Mouse (Mus musculus) neural tube, embryonic 12.5 days (tissue): ENCODE measurements around the gene Nos1. TPM values are rescaled to one million over a fixed set of nuclear protein-coding genes. Genes with fewer than 3 reads are reported as not detected.

Experiments
- ATAC-seq: fragments of 200-750 bp; cut with Nextera tagmentation; 2 replicates; pipeline ENCODE4 v1.8.0; 2017; ENCODE audit warnings: low read depth, mild to moderate bottlenecking, moderate TSS enrichment, moderate library complexity; ENCODE audit not compliant: low FRiP score
- H3K27ac ChIP-seq: fragments of 300-500 bp; sonication (generic); 2 replicates; pipeline ENCODE4 v1.5.1; 2016
- H3K27me3 ChIP-seq: fragments of 300-500 bp; sonication (generic); replicated peaks from 2 replicates; pipeline ENCODE4 v1.6.1; 2016; ENCODE audit warnings: mild to moderate bottlenecking
- H3K36me3 ChIP-seq: fragments of 300-500 bp; sonication (generic); 2 replicates; pipeline ENCODE4 v1.6.1; 2016; ENCODE audit warnings: mild to moderate bottlenecking
- H3K4me1 ChIP-seq: fragments of 300-500 bp; sonication (generic); 2 replicates; pipeline ENCODE4 v1.6.1; 2016
- H3K4me2 ChIP-seq: fragments of 300-500 bp; sonication (generic); replicated peaks from 2 replicates; pipeline ENCODE4 v1.6.1; 2016; ENCODE audit warnings: mild to moderate bottlenecking
- H3K4me3 ChIP-seq: fragments of 300-500 bp; sonication (generic); 2 replicates; pipeline ENCODE4 v1.5.1; 2016
- H3K9ac ChIP-seq: fragments of 300-500 bp; sonication (generic); 2 replicates; pipeline ENCODE4 v1.6.1; 2016; ENCODE audit warnings: mild to moderate bottlenecking
- H3K9me3 ChIP-seq: fragments of 300-500 bp; sonication (generic); 2 replicates; pipeline ENCODE4 v1.6.1; 2016; ENCODE audit warnings: mild to moderate bottlenecking
- WGBS: fragments of 180-500 bp; shearing (Covaris S2); methylation state at CpG from one replicate; pipeline ENCODE4 v1.1.7; 2016; 5-methylcytosine and 5-hydroxymethylcytosine counted together
- polyA plus RNA-seq: library from polyadenylated mRNA; unstranded; fragments of >200 nt; fragmentation: Nextera tagmentation; extraction: Ambion mirVana; gene quantifications from 2 replicates; pipeline ENCODE4 v1.2.1, GENCODE M21; 2016

Gene Nos1
- polyA plus RNA-seq, 1 experiment from 2014 or later = 1.1 TPM

- Histone ChIP-seq H3K36me3 (no peaks in the 10 kb centered on the region), H3K4me1 (peaks cover 12% of the 10 kb centered on the region), H3K27me3 (peaks cover 72% of the 10 kb centered on the region), H3K9me3 (no peaks in the 10 kb centered on the region), H3K27ac (no peak overlapping the region), H3K4me2 (no peak overlapping the region), H3K9ac (no peak overlapping the region), H3K4me3 (no peak overlapping the region)
- no peak for ATAC-seq
- 31% methylated on average over 5 of the region's 5 CpGs for WGBS
These were observed 60.2 kb downstream of the Nos1 start for GRCm38 (mm10) chr5:117840988-117841387.

GRCm38 (mm10) chr5:117841651-117842347 is 61.0 kb downstream of the Nos1 start:
- Histone ChIP-seq H3K27ac (no peak overlapping the region), H3K4me2 (peak overlapping the region; percentile 59), H3K4me1 (peaks cover 12% of the 10 kb centered on the region), H3K9ac (no peak overlapping the region), H3K4me3 (peak overlapping the region; percentile 27), H3K36me3 (no peaks in the 10 kb centered on the region), H3K27me3 (peaks cover 76% of the 10 kb centered on the region), H3K9me3 (no peaks in the 10 kb centered on the region)
- under 1% methylated on average over 44 of the region's 44 CpGs for WGBS
- peak; percentile 53; the same call in 1 of the 2 replicates for ATAC-seq

GRCm38 (mm10) chr5:117842699-117843098 is 61.9 kb downstream of the Nos1 start:
- 5% methylated on average over 14 of the region's 14 CpGs for WGBS
- peak overlapping the region; percentile 27; the same call in 1 of the 2 replicates for H3K4me3 ChIP-seq
- H3K9ac ChIP-seq = no peak overlapping the region
- H3K27ac ChIP-seq = no peak overlapping the region
- H3K4me1 ChIP-seq = peaks cover 10% of the 10 kb centered on the region
- no peaks in the 10 kb centered on the region for H3K9me3 ChIP-seq
- no peaks in the 10 kb centered on the region for H3K36me3 ChIP-seq
- peaks cover 76% of the 10 kb centered on the region for H3K27me3 ChIP-seq
- no peak for ATAC-seq
- H3K4me2 ChIP-seq = peak overlapping the region; percentile 59

- Histone ChIP-seq H3K4me1 (peaks cover 9% of the 10 kb centered on the region), H3K9ac (no peak overlapping the region), H3K27ac (no peak overlapping the region), H3K27me3 (peaks cover 62% of the 10 kb centered on the region), H3K36me3 (no peaks in the 10 kb centered on the region), H3K4me3 (no peak overlapping the region), H3K9me3 (no peaks in the 10 kb centered on the region), H3K4me2 (no peak overlapping the region)
- 46% methylated on average over 1 of the region's 1 CpGs for WGBS
- no peak for ATAC-seq
These were observed 63.8 kb downstream of the Nos1 start for GRCm38 (mm10) chr5:117844611-117845010.

- Histone ChIP-seq H3K4me1 (no peaks in the 10 kb centered on the region), H3K36me3 (no peaks in the 10 kb centered on the region), H3K4me3 (no peak overlapping the region), H3K9me3 (no peaks in the 10 kb centered on the region), H3K27me3 (peaks cover 4% of the 10 kb centered on the region), H3K4me2 (no peak overlapping the region), H3K27ac (no peak overlapping the region), H3K9ac (no peak overlapping the region)
- ATAC-seq = no peak
- 77% methylated on average over 12 of the region's 12 CpGs for WGBS
These were observed 69.6 kb downstream of the Nos1 start for GRCm38 (mm10) chr5:117850474-117850873.

GRCm38 (mm10) chr5:117853741-117854140 is 72.9 kb downstream of the Nos1 start:
- Histone ChIP-seq H3K4me2 (no peak overlapping the region), H3K36me3 (no peaks in the 10 kb centered on the region), H3K4me3 (no peak overlapping the region), H3K27ac (no peak overlapping the region), H3K4me1 (no peaks in the 10 kb centered on the region), H3K9me3 (no peaks in the 10 kb centered on the region), H3K27me3 (no peaks in the 10 kb centered on the region), H3K9ac (no peak overlapping the region)
- no peak for ATAC-seq
- WGBS = 72% methylated on average over 10 of the region's 10 CpGs

- ATAC-seq = no peak
- Histone ChIP-seq H3K4me1 (peaks cover 8% of the 10 kb centered on the region; the same call in 1 of the 2 replicates), H3K27me3 (no peaks in the 10 kb centered on the region), H3K36me3 (no peaks in the 10 kb centered on the region), H3K9me3 (no peaks in the 10 kb centered on the region), H3K4me2 (peak overlapping the region; percentile 31), H3K9ac (no peak overlapping the region; the same call in 1 of the 2 replicates), H3K4me3 (no peak overlapping the region), H3K27ac (no peak overlapping the region)
- WGBS = 15% methylated on average over 13 of the region's 13 CpGs
These were observed 83.9 kb downstream of the Nos1 start for GRCm38 (mm10) chr5:117864588-117865300.

GRCm38 (mm10) chr5:117865876-117866275 is 85.0 kb downstream of the Nos1 start:
- Histone ChIP-seq H3K27ac (no peak overlapping the region), H3K9me3 (no peaks in the 10 kb centered on the region), H3K4me2 (no peak overlapping the region), H3K36me3 (no peaks in the 10 kb centered on the region), H3K4me1 (peaks cover 8% of the 10 kb centered on the region; the same call in 1 of the 2 replicates), H3K9ac (no peak overlapping the region), H3K4me3 (no peak overlapping the region), H3K27me3 (no peaks in the 10 kb centered on the region)
- 63% methylated on average over 16 of the region's 16 CpGs for WGBS
- ATAC-seq = no peak

GRCm38 (mm10) chr5:117871614-117872013 is 90.8 kb downstream of the Nos1 start:
- Histone ChIP-seq H3K9ac (no peak overlapping the region), H3K36me3 (no peaks in the 10 kb centered on the region), H3K4me1 (no peaks in the 10 kb centered on the region), H3K4me3 (no peak overlapping the region), H3K4me2 (no peak overlapping the region), H3K27me3 (no peaks in the 10 kb centered on the region), H3K27ac (no peak overlapping the region), H3K9me3 (no peaks in the 10 kb centered on the region)
- no peak for ATAC-seq
- WGBS = 68% methylated on average over 1 of the region's 1 CpGs

- H3K9me3 ChIP-seq = no peaks in the 10 kb centered on the region
- WGBS = 89% methylated on average over 8 of the region's 8 CpGs
- no peaks in the 10 kb centered on the region for H3K36me3 ChIP-seq
- H3K9ac ChIP-seq = no peak overlapping the region
- no peak overlapping the region for H3K4me3 ChIP-seq
- no peak for ATAC-seq
- H3K27me3 ChIP-seq = no peaks in the 10 kb centered on the region
- H3K4me1 ChIP-seq = no peaks in the 10 kb centered on the region
- H3K4me2 ChIP-seq = no peak overlapping the region
- no peak overlapping the region for H3K27ac ChIP-seq
These were observed 93.0 kb downstream of the Nos1 start for GRCm38 (mm10) chr5:117873807-117874206.

GRCm38 (mm10) chr5:117874236-117874635 is 93.4 kb downstream of the Nos1 start:
- no peak for ATAC-seq
- Histone ChIP-seq H3K4me1 (no peaks in the 10 kb centered on the region), H3K4me3 (no peak overlapping the region), H3K4me2 (no peak overlapping the region), H3K27ac (no peak overlapping the region), H3K9me3 (no peaks in the 10 kb centered on the region), H3K27me3 (no peaks in the 10 kb centered on the region), H3K9ac (no peak overlapping the region), H3K36me3 (no peaks in the 10 kb centered on the region)
- 73% methylated on average over 7 of the region's 7 CpGs for WGBS

GRCm38 (mm10) chr5:117879136-117879535 is 98.3 kb downstream of the Nos1 start:
- Histone ChIP-seq H3K9me3 (no peaks in the 10 kb centered on the region), H3K4me3 (no peak overlapping the region), H3K27ac (no peak overlapping the region), H3K4me1 (no peaks in the 10 kb centered on the region), H3K27me3 (no peaks in the 10 kb centered on the region), H3K4me2 (no peak overlapping the region), H3K36me3 (no peaks in the 10 kb centered on the region), H3K9ac (no peak overlapping the region)
- 41% methylated on average over 14 of the region's 14 CpGs for WGBS
- ATAC-seq = no peak
